8 mouse cellular contexts compared by ENCODE assay signal in genomic region chr16:13447284-13448050, GRCm38 (mm10).
DNase-seq lines count a peak whose midpoint lies in the region; ATAC-seq and TF ChIP-seq lines count a peak whose summit lies in the region.

No protein-coding gene starts in this region.

- no peak overlapping the region for H3K27ac ChIP-seq in bone marrow, adult 2 months (ENCODE audit: control insufficient read depth, insufficient read depth, low read depth, low read length, poor library complexity)
- H3K27ac ChIP-seq in forebrain, postnatal 0 days (ENCODE audit: low read depth, low read length), result no peak overlapping the region; the same call in 1 of the 2 replicates
- peak overlapping the region; percentile 86 for H3K27ac ChIP-seq in midbrain, embryonic 10.5 days (replicated peaks)
- H3K27ac ChIP-seq in small intestine, adult 2 months (ENCODE audit: insufficient read depth, low read depth, low read length), result no peak overlapping the region

- peak overlapping the region; percentile 66 for H3K9ac ChIP-seq in forebrain, postnatal 0 days

- peaks cover 15% of the 10 kb centered on the region for H3K27me3 ChIP-seq in forebrain, postnatal 0 days (ENCODE audit: insufficient read depth, low read length)
- H3K27me3 ChIP-seq in midbrain, embryonic 10.5 days (ENCODE audit: low read depth, poor library complexity, severe bottlenecking), result peaks cover 85% of the 10 kb centered on the region
- H3K27me3 ChIP-seq in small intestine, adult 2 months (ENCODE audit: control insufficient read depth, insufficient read depth, low read length), result peaks cover 16% of the 10 kb centered on the region

- no peaks in the 10 kb centered on the region for H3K36me3 ChIP-seq in forebrain, postnatal 0 days (ENCODE audit: insufficient read depth)
- H3K36me3 ChIP-seq in midbrain, embryonic 10.5 days, result no peaks in the 10 kb centered on the region
- H3K36me3 ChIP-seq in small intestine, adult 2 months (ENCODE audit: control insufficient read depth, insufficient read depth, low read length), result no peaks in the 10 kb centered on the region

- H3K9me3 ChIP-seq in forebrain, postnatal 0 days (ENCODE audit: low read length), result no peaks in the 10 kb centered on the region
- H3K9me3 ChIP-seq in midbrain, embryonic 10.5 days (replicated peaks), result no peaks in the 10 kb centered on the region

- H3K4me2 ChIP-seq in forebrain, postnatal 0 days (ENCODE audit: low read depth), result peak overlapping the region; percentile 93

- 2% methylated on average over 42 of the region's 43 CpGs for WGBS in bone marrow, adult 2 months
- WGBS in forebrain, postnatal 0 days, result 1% methylated on average over 35 of the region's 43 CpGs
- under 1% methylated on average over 42 of the region's 43 CpGs for WGBS in midbrain, embryonic 10.5 days
- WGBS in small intestine, adult 2 months, result 1% methylated on average over 41 of the region's 43 CpGs

- intact Hi-C loops in heart, postnatal 25 days (cut with DNase I), result loop anchor here (2.0 to 10.0 kb wide), 3 partner anchors 83 to 287 kb away; partner anchors contain the start of gene Pla2g10
- intact Hi-C loops in left cerebral cortex, postnatal 14 days (cut with DNase I), result loop anchor here (5.0 kb wide), 2 partner anchors 75 to 165 kb away; no protein-coding TSS in a partner anchor

- no peak for TF ChIP-seq POLR2A in bone marrow, adult 2 months (IDR thresholded peaks at IDR 0.05; ENCODE audit: borderline replicate concordance, control insufficient read depth, low read depth, low read length)
- no peak for TF ChIP-seq POLR2A in small intestine, adult 2 months (IDR thresholded peaks at IDR 0.05; ENCODE audit: low read depth, low read length)

- no peak for TF ChIP-seq CTCF in bone marrow, adult 2 months (IDR thresholded peaks at IDR 0.05; ENCODE audit: control insufficient read depth, insufficient read depth, low read length)
- no peak for TF ChIP-seq CTCF in forebrain, postnatal 0 days (IDR thresholded peaks at IDR 0.05; ENCODE audit: low read depth)
- no peak for TF ChIP-seq CTCF in small intestine, adult 2 months (IDR thresholded peaks at IDR 0.05; ENCODE audit: extremely low read depth, insufficient read length, insufficient replicate concordance, low read depth, low read length)

- H3K4me3 ChIP-seq in bone marrow, adult 2 months (replicated peaks; ENCODE audit: control insufficient read depth, low read depth, low read length), result peak overlapping the region; percentile 9
- H3K4me3 ChIP-seq in forebrain, postnatal 0 days (ENCODE audit: low read depth, low read length), result peak overlapping the region; percentile 71
- peak overlapping the region; percentile 90 for H3K4me3 ChIP-seq in midbrain, embryonic 10.5 days
- peak overlapping the region; percentile 67 for H3K4me3 ChIP-seq in small intestine, adult 2 months (ENCODE audit: low read depth, low read length)

- no peak; the same call in 1 of the 2 replicates for ATAC-seq in cerebellum, adult (ENCODE audit: insufficient number of reproducible peaks, low FRiP score, low TSS enrichment)
- peak; percentile 64 for ATAC-seq in forebrain, postnatal 0 days

- no peaks in the 10 kb centered on the region for H3K4me1 ChIP-seq in bone marrow, adult 2 months (ENCODE audit: control insufficient read depth, insufficient read depth, low read length)
- H3K4me1 ChIP-seq in forebrain, postnatal 0 days (ENCODE audit: insufficient read depth), result no peaks in the 10 kb centered on the region
- H3K4me1 ChIP-seq in midbrain, embryonic 10.5 days, result peaks cover 58% of the 10 kb centered on the region
- H3K4me1 ChIP-seq in small intestine, adult 2 months (ENCODE audit: control insufficient read depth, insufficient read depth, insufficient read length, low read length), result peaks cover 6% of the 10 kb centered on the region; the same call in 1 of the 2 replicates

- peak; percentile 40 for DNase-seq in cerebellum, adult 11-12 months
- peak; percentile 39 for DNase-seq in forebrain, postnatal 0 days
- peak; percentile 13 for DNase-seq in heart, postnatal 25 days (ENCODE audit: low spot score)
- peak; percentile 69 to 82 for DNase-seq in left cerebral cortex, postnatal 14 days (ENCODE audit: low spot score in 2 of 2)
- peak; percentile 61 for DNase-seq in midbrain, embryonic 10.5 days (ENCODE audit: low spot score)

Comparison
In these comparisons a context has a peak if more than half of its experiments do, and no peak if none do; other contexts are left out.
1. DNase-seq: peak in every context shown above with its lines; median percentile 76 in left cerebral cortex, postnatal 14 days; 61 in midbrain, embryonic 10.5 days; 40 in cerebellum, adult 11-12 months; 39 in forebrain, postnatal 0 days; 13 in heart, postnatal 25 days.
2. H3K4me3 ChIP-seq: peak in every context shown above with its lines; median percentile 90 in midbrain, embryonic 10.5 days; 71 in forebrain, postnatal 0 days; 67 in small intestine, adult 2 months; 9 in bone marrow, adult 2 months.